Mouse (Mus musculus): Measurements from ENCODE around the gene Shisa8.

DNA sequence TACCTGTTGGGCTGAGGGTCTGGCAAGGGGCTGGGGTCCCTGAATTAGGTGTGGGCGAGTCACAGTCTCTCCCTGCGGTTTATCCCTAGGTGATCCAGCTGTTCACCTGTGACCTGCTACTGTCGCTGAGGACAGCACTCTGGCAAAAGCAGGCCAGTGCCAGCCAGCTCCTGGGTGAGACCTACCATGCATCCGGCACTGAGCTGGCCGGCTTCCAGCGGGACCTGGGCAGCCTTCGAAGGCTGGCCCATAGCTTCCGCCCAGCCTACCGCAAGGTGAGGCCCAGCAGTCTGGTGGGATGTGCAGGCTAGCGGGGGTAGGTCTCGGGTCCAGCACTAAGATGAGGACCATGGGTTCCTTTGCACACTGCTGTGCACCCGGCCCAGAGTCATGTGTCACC, 13.1 kb downstream of the Shisa8 start:
- TF ChIP-seq CTCF (IDR thresholded peaks at IDR 0.05; ENCODE audit: borderline replicate concordance, insufficient read depth, low read length) (no peak), POLR2A (IDR thresholded peaks at IDR 0.05; ENCODE audit: low read depth, low read length) (no peak)
